Mouse (Mus musculus) activated CD4-positive, CD25-positive, alpha-beta regulatory T cell, adult 4 months (primary cell): ENCODE measurements around the gene Zfp462. TPM values are rescaled to one million over a fixed set of nuclear protein-coding genes. Genes with fewer than 3 reads are reported as not detected.

Experiments used
- ATAC-seq: one replicate; pipeline ENCODE4 v1.8.0; 2017
- polyA plus RNA-seq, 2 experiments: library from polyadenylated mRNA; unstranded; fragments of 100-300 nt; shearing (Covaris generic); gene quantifications; one replicate each; pipeline ENCODE4 v1.2.1; 2017

Zfp462 gene
- polyA plus RNA-seq, 2 experiments from 2014 or later, result 0.03 TPM; not detected in 1

GRCm38 (mm10) chr4:55121952-55122351 lies 177.1 kb downstream of the Zfp462 start:
- no peak for ATAC-seq

DNA sequence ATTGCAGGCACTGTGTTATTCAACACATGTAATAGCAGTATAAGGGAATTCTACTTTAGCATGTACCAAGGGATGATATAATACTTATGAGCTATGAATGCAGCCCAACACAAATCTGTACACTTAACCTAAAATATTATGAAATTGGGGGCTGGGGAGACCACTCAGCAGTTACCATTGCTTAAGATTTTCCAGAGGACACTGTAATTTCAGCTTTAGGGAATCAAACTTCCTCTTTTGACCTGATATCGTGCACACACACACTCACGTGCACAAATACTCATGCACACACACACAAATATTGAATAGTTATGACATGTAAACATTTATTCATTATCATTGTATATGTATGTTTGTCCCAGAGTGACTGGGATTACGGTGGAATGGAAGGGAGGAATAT lies 179.3 kb downstream of the Zfp462 start:
- ATAC-seq, result no peak

DNA sequence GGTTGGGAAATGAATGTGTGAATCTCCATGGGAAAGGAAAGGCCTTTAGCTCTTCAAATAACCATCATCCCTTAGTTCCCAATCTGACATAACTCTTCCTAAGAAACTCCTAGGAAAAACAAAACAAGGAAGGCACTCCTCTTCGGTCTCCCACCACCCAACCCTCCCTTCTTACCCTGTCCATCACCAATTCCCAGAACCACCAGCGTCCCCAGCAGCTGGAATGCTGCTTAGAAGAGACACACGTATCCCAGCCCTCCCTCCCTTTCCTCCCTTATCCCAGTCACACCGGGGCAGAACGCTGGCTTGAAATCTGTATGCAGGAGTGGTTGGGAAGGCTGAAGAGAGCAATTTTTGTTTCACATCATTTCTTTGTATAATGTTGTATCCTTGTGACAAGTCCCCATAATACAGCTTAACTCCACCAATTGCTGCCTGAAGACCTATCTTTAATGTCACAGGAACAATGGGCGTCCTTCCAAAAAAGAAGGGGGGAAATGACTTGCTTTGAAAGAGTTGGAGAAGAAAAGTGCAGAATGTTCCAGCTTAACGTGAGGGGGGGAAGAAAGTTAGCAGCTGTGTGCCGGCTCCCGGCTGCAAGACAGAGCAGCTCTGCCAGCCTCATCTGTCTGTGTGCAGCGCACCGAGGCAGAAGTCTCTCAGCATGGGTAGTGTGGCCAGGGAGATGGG lies 180.3 kb downstream of the Zfp462 start:
- ATAC-seq, result no peak

DNA sequence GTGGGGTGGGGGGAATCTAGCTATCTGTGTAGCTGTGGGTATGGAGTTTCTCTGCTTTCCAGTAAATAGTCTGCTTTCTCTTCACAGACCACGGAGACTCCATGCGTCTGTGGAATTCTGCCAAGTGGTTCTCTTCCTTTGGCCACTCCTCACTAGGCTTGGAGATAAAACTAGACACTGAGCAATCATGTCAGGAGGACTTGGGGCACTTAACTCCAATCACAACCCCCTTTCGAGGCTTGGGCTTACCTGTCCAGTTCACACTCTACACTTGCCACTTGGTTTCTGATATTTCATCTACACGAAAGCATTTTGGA lies 180.8 kb downstream of the Zfp462 start:
- ATAC-seq, result no peak

DNA sequence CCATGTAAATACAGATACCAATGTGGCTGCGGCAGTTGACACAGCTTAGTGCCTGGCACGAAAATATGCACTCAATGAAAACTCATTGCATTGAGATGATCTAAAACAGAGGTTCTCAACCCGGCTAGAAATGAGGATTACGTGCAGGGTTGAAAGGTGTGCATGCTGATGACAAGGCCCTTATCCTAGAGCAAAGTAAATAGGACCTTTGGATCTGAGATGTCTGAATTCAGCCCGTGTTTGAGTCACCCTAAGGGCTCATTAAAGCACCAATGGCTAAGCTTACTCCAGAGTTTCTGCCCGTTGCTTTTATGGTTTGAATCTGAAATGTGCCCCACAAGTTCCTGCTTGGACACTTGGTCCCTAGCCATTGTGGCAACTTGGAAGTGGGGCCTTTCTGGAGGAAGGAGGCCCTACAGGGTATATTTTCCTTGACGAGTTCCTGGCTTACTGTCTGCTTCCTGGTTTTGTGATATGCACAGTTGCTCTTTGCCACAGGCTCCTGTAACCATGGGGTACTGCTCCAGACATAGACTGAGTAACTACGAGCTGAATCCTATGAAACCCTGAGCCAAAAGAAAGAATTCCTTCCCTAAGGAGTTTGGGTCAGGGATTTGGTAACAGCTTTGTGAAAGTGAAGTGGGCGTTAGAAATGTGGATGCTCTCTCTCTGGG lies 182.5 kb downstream of the Zfp462 start:
- ATAC-seq, result no peak

DNA sequence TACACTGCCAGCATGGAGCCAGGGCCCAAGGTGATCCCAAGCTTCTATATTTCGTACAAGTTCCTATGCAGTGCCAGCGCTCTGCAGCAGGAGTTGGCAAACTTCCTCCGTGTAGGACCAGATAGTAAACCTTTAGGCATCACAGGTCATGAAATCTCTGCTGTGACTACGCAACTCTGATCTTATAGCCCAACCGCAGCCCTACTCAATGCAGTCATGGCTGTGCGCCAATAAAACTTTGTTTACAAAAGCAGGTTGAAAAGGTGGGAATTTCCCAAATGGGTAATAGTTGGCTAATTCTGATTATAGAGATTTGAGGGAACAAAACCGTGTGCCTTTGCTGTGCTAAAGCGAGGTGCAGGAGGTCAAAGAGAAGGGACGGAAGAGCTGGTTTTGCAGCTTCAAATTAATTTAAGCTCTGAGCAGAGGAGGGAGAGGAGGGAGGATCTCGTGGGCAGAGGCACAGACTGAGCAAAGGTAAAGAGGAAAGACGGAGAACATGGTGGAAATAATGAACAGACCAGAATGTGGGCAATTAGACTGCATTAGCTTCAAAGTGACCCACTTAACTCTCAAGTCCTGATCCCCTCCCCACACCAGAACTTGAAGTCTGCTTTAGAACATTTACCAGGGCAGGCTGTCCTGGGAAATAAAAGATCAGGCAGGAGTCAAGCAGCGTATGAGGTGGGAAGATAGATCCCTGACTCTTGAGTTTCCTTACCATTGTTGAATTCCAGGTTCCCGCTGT lies 183.4 kb downstream of the Zfp462 start:
- ATAC-seq, result no peak
